Mouse (Mus musculus) monocyte, adult 5-6 weeks (primary cell): ENCODE measurements around the gene Chid1. TPM values are rescaled to one million over a fixed set of nuclear protein-coding genes. Genes with fewer than 3 reads are reported as not detected.

ENCODE experiments used
- ATAC-seq: fragments of 153-309, 156-312 bp; replicated peaks from 2 replicates; pipeline ENCODE4 v1.8.0; 2017; ENCODE audit warnings: mild to moderate bottlenecking; ENCODE audit not compliant: low TSS enrichment, insufficient number of reproducible peaks, severe bottlenecking, poor library complexity, low FRiP score
- total RNA-seq: library from RNA; stranded (forward); fragments of 200-1000, 200-491, 200-594 nt; gene quantifications from 3 replicates; pipeline ENCODE4 v1.2.3, GENCODE M21; 2017

The Chid1 gene
- total RNA-seq, 1 experiment from 2014 or later, result 10.4 TPM

- no peak for ATAC-seq
Observed at GRCm38 (mm10) chr7:141518926-141519325, 20.7 kb downstream of the Chid1 start.

GRCm38 (mm10) chr7:141518296-141518695 lies 21.4 kb downstream of the Chid1 start:
- ATAC-seq, result no peak

DNA sequence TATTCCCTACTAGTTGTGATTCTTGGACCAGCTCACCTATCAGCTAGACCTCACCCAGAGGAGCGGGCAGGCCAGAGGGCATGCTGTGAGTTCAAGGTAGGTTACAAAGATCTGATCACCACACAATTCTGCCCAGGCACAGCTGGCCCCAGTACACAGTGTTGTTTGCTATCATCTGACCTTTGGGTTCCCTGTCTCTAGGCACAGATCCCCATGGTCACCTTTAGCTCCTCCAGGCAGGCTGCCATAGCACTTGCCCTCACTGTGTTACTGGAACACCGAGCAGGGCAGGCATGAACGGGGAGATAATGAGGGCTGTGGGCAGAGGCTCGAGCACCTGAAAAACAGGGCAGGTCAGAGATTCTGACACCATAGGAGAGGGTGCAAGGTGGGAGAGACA lies 22.0 kb downstream of the Chid1 start:
- ATAC-seq, result no peak

GRCm38 (mm10) chr7:141510681-141511191 lies 28.9 kb downstream of the Chid1 start:
- no peak for ATAC-seq

- ATAC-seq, result no peak
Observed at GRCm38 (mm10) chr7:141510196-141510595, 29.5 kb downstream of the Chid1 start.

DNA sequence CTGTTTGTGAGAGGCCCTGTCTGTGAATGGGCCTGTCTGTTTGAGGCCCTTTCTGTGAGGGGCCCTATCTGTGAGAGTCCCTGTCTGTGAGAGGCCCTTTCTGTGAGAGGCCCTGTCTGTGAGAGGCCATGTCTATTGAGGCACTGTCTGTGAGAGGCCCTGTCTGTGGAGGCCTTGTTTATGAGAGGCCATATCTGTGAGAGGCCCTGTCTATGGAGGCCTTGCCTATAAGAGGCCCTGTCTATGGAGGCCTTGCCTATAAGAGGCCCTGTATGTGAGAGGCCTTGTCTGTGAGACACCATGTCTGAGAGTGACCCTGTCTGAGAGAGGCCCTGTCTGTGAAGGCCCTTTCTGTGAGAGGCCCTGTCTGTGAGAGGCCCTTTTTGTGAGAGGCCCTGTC lies 31.5 kb downstream of the Chid1 start:
- ATAC-seq, result no peak

GRCm38 (mm10) chr7:141506278-141506677 lies 33.4 kb downstream of the Chid1 start:
- ATAC-seq, result no peak

DNA sequence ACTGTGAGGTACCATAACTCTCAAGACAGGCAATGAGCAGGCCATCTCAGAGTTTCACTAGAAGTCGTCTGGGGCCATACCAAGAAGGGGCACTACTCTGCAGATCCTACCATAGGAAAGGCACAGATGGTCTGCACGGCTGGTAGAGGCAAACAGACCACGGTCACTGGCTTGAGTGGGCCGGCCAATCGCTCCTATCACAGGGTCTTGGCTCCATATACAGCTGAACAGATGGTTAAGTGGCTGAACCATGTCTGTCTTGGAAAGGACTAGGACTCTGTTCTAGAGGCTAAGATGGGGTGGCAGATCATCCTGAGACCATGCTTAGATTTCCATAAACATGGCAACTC lies 37.1 kb downstream of the Chid1 start:
- no peak for ATAC-seq

- ATAC-seq, result no peak
Observed at GRCm38 (mm10) chr7:141501820-141502555, 37.7 kb downstream of the Chid1 start.

DNA sequence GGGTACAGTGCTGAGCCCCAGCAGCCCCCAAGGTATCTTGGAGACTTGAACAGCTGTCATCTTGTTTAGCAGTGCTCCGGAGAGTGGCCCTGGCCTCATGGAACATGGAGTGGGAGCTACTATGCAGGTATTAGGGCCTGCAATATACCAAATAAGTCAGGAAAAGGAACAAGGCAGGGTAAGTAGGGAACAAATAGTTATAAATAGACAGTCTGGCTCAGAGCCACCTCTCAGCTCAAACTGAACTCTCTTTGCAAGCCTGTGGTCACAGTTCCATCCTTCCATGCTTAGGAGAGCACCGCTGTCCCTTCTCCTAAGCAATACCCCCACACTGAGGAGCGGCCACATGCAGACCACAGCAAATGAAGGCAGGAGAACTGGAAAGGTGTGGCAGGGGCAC lies 42.1 kb downstream of the Chid1 start:
- no peak for ATAC-seq

GRCm38 (mm10) chr7:141495940-141496339 lies 43.7 kb downstream of the Chid1 start:
- no peak for ATAC-seq

DNA sequence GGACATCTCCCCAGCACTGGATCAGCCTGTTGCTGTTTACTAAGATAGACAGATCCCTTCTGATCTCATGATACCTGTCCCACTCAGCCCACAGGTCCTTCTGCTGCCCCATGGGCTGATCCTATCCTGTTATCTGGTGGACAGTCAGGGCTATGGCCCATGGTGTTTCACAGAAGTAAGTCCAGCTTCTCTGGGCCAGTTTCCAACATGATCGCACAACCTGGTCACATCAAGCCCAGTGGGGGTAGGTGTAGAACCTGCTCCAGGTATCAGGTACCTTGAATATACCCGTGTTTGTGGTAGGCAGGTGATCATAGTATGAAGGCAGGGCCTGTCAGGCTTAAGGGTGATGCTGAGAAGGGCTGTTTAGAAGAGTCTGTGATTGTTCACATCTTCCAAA lies 44.3 kb downstream of the Chid1 start:
- ATAC-seq, result no peak

DNA sequence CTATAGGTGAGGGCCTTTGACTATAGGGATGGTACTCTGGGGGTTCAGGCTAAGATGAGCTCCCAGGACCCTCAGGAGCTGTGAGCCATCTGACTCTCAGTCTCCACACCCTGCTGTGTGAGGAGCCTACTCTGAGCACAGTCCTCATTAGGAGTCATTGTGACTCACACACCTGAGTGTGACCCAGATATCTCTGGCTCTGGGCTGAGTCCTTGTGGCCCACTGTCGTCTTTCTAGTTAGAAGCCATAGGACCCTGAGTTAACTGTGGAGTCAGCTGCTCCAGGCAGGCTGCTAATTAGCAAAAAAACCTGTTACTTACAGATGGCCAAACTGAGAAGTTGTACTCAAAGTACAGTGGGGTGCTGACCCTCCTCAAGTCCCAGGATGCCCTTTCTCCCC lies 45.9 kb downstream of the Chid1 start:
- no peak for ATAC-seq

DNA sequence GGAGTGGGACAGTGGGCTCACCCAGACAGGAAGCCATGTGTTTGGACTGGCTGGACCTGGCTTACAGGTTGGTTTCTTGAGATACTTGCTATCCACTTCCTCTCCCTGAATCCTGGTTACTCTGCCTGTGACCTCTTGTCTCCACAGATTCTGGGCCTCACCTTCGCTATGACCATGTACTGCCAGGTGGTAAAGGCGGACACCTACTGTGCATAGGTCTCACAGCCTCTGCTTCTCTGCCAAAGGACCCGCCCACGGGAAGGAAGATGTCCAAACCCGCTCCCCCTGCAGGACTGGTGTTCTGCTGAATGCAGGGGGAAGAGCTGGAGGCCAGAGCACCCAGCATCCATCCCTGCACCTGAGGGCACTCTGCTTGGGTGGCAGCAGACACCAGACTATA lies 46.9 kb downstream of the Chid1 start:
- ATAC-seq, result no peak

DNA sequence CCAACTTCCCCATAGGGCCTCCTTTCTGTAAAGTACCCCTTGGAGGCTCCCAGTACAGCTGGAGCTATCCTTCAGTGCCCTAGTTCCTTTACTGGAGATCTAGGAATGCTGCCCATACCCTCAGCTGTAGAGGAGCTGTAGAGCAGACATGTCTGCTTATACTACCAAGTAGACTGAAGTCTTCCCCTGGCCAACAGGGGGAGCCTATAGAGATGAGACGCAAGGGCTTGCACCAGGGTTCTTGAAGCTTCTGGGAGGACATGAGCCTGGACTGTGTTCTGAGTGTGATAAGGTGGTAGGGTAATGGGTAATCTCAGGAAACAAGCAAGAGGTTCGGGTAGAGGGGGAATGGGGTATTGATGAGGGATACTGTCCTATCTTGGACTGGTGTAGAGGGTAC lies 48.5 kb downstream of the Chid1 start:
- no peak for ATAC-seq

DNA sequence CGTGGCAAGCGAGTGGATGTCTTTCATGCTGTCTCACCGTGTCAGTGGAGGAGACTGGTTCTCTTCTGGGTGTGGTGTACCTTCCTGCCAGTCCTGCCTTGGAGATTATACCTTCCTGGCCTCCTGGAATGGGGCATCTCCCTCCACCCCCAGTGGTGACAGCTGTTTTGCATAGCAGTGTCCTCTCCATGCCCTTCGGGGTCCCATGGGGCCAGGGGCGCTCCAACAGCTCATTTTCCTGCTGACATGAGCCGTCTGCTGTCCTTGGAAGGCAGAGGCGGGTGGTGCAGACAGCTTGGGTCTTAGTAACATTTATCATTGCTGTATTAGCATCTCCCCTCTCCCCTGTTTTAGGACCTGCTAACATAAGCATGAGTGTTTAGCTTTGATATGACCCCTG lies 52.5 kb downstream of the Chid1 start:
- ATAC-seq, result no peak

- no peak for ATAC-seq
Observed at GRCm38 (mm10) chr7:141486239-141486638, 53.4 kb downstream of the Chid1 start.

DNA sequence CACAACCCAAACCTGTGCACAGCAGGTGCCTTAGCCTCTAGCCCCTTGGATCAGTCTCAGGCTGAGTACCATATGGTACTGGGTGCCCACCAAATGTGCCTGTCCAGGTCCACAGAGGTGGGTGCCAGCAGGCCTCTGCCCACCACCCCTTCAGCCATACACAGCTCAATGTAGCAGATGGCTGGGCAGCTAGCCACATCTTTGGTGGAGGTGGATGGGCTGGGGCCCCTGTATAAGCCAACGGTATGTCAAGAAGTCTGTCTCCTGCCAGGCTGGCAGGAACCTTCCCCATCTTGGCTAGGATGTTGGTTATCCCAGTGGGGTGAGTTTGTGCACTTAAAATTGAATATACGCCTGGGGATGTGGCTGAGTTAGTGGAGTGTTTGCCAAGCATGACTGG lies 54.1 kb downstream of the Chid1 start:
- ATAC-seq, result no peak

GRCm38 (mm10) chr7:141485186-141485585 lies 54.5 kb downstream of the Chid1 start:
- no peak for ATAC-seq

DNA sequence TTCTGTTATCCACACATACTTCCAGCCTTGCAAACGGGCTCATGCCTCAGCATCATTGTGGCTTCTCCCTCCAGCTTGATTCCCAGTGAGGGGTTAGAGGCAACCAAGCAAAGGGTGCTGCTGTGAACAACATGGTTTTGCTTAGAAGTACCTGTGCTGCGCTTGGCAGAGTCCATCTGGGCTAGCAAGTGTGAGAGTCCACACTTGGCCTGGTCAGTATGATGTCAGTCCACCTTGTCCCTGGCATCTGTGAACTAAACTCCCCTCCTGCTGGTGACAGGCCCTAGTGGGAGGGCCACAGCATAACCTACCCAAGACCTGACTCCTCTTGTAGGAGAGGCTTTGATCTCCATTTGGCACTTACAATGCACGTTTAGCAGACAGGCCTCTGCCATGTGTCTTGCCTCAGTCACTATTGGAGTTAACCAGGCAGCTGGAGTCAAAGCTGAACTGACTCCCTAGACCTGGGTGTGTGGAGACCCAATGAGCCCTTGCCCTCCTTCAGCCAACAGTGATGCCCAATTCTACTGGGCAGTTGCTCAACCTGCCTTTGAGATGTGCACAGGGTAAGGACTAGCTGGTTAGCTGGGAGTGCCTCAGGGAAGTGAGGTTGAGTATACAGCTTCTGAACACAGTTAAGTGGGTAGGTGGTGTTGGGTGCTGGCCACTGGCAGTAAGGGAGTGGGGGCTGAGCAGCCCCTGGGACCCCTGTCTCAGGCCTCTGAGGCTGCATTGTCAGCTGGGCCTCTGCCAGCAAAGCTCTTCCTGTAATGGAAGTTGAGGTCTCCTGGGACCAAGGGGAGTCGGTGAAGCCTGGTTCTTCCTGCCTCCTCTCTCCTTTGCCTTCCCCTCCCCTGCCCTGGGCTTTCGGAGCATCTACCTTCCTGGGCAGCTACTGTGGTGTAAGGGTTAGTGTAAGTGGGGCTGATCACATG lies 55.2 kb downstream of the Chid1 start:
- ATAC-seq, result no peak
